Mouse (Mus musculus) kidney, postnatal 0 days (tissue): ENCODE results near the gene Lima1. TPM values are rescaled to one million over a fixed set of nuclear protein-coding genes. Genes with fewer than 3 reads are reported as not detected.
"Not testable (repeated sequence)": the region's sequence is repeated elsewhere in the genome, so short reads cannot be mapped to it uniquely, and the experiment has no call there.

Experiments
- ATAC-seq: fragments of 200-750 bp; cut with Nextera tagmentation; replicated peaks from 2 replicates; pipeline ENCODE4 v1.8.0; 2017; ENCODE audit warnings: low read depth, moderate number of reproducible peaks, moderate TSS enrichment, moderate library complexity; ENCODE audit not compliant: low FRiP score
- DNase-seq: peaks from one replicate; pipeline ENCODE4 v3.0.0-alpha.2; 2016; ENCODE audit warnings: low spot score
- H3K27ac ChIP-seq: fragments of 300-500 bp; sonication (generic); 2 replicates; pipeline ENCODE4 v1.5.1; 2014; ENCODE audit warnings: mild to moderate bottlenecking
- H3K27me3 ChIP-seq: fragments of 300-500 bp; sonication (generic); 2 replicates; pipeline ENCODE4 v1.6.1; 2014; ENCODE audit warnings: low read length, mixed read lengths; ENCODE audit not compliant: insufficient read depth
- H3K36me3 ChIP-seq: fragments of 300-500 bp; sonication (generic); 2 replicates; pipeline ENCODE4 v1.6.1; 2014; ENCODE audit warnings: low read length, mixed read lengths; ENCODE audit not compliant: insufficient read depth
- H3K4me1 ChIP-seq: fragments of 300-500 bp; sonication (generic); replicated peaks from 2 replicates; pipeline ENCODE4 v1.6.1; 2014; ENCODE audit warnings: antibody characterized with exemption, low read length, mixed read lengths; ENCODE audit not compliant: insufficient read depth
- H3K4me2 ChIP-seq: fragments of 300-500 bp; sonication (generic); 2 replicates; pipeline ENCODE4 v1.6.1; 2014; ENCODE audit warnings: mild to moderate bottlenecking, low read length, moderate library complexity, mixed read lengths
- H3K4me3 ChIP-seq: fragments of 300-500 bp; sonication (generic); replicated peaks from 2 replicates; pipeline ENCODE4 v1.5.1; 2014; ENCODE audit warnings: low read depth, low read length
- H3K9ac ChIP-seq: fragments of 300-500 bp; sonication (generic); 2 replicates; pipeline ENCODE4 v1.6.1; 2014; ENCODE audit warnings: low read depth, low read length
- H3K9me3 ChIP-seq: fragments of 300-500 bp; sonication (generic); replicated peaks from 2 replicates; pipeline ENCODE4 v1.6.1; 2016; ENCODE audit warnings: low read length, inconsistent platforms, mixed read lengths
- CTCF ChIP-seq: IDR thresholded peaks from 2 replicates; pipeline ENCODE4 v1.5.1; 2016; ENCODE audit warnings: antibody characterized with exemption, low read depth, mild to moderate bottlenecking, moderate library complexity
- WGBS: fragments of 180-500 bp; shearing (Covaris S2); extraction: QIAGEN DNeasy Blood & Tissue Kit; methylation state at CpG from one replicate; pipeline ENCODE4 v1.1.7; 2014; 5-methylcytosine and 5-hydroxymethylcytosine counted together
- polyA plus RNA-seq: library from polyadenylated mRNA; unstranded; fragments of >200 nt; fragmentation: Nextera tagmentation; extraction: Ambion mirVana; gene quantifications from 2 replicates; pipeline ENCODE4 v1.2.1, GENCODE M21; 2015

Gene Lima1
- polyA plus RNA-seq, 1 experiment from 2014 or later, result 42.8 TPM

DNA sequence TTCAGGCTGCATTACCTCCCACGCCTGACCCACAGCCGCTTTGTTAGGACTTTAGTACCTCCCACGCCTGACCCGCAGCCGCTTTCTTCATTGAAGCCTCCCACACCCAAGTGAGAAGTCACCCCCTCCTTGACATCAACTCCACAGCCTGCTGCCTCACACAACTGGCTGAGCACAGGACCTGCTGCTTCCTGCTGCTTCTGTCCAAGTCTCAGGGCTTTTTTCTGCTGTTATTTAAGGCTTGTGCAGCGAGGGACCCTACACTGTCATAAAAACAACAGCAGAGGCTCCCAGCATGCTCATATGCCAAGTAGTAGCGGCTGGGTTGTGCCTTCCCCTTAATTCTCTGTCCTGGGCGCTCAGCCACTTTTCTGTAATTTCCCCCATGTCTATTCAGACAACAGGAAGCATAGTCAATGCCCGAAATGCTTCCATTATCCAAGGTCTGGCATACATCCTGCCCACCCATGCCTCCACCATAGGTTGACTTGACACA lies 87.6 kb downstream of the Lima1 start:
- DNase-seq, result peak; percentile 87
- Histone ChIP-seq H3K9ac (no peak overlapping the region), H3K27ac (peak overlapping the region; percentile 65; the same call in 1 of the 2 replicates), H3K9me3 (no peaks in the 10 kb centered on the region), H3K36me3 (peaks cover 28% of the 10 kb centered on the region), H3K27me3 (no peaks in the 10 kb centered on the region), H3K4me2 (peak overlapping the region; percentile 26; the same call in 1 of the 2 replicates), H3K4me3 (no peak overlapping the region), H3K4me1 (0 out of 2 replicates have a peak, but pooled peaks cover 4% of the 10 kb centered on the region)
- peak; percentile 75 for ATAC-seq
- TF ChIP-seq CTCF, result no peak
- WGBS, result 16% methylated on average over 9 of the region's 9 CpGs

DNA sequence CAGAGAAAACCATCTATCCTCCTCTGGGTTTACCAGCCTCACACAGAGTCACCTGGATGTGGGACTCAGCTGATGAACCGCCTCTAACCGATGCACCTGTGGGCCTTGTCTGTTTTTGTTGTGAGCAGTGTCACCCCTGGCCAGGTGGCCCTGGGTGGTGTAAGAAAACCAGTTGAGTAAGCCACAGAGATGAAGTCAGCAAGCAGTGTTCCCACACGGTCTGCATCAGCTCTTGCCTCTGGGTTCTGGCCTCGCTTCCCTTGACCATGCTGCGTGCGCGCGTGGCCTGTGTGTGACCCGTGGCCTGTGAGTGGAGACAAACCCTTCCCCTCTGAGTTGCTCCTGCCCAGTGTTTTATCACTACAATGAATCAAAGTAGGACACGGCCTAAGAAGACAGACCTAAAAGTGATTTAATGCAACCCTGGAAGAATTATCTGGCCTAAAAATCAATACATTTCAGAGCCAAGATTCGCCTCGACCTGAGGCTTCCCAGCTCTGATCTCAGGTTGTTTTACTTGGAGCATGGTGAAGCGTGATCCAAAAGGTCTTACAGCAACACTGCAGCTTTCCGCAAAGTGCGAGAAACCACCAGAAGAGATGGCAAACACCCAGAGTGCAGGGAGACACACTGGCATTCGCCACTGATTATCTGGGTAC lies 96.5 kb downstream of the Lima1 start:
- no peak overlapping the region for H3K27ac ChIP-seq
- no peaks in the 10 kb centered on the region for H3K9me3 ChIP-seq
- H3K36me3 ChIP-seq, result peaks cover 39% of the 10 kb centered on the region
- H3K9ac ChIP-seq, result no peak overlapping the region
- H3K4me3 ChIP-seq, result no peak overlapping the region
- no peak for TF ChIP-seq CTCF
- no peaks in the 10 kb centered on the region for H3K4me1 ChIP-seq
- WGBS, result 84% methylated on average over 16 of the region's 16 CpGs
- no peaks in the 10 kb centered on the region for H3K27me3 ChIP-seq
- ATAC-seq (no peak), DNase-seq (no peak)
- H3K4me2 ChIP-seq, result no peak overlapping the region

DNA sequence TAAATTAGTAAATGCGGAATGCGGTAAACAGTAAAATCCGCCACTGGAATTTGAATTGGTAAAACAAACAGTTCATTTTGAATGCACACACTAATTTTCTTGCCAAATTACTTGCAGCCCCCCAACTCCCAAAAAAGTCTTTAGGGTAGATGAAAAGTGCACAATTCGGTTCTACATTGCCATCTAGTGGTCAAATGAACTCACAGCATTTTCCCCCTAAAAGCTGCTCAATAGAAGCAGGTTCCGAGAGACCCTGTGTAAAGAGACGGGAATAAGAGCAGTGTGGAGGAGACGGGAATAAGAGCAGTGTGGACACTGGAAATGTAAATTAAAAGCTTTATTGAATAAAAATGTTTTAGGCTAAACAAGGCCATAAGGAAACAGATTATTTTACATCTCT lies 97.1 kb downstream of the Lima1 start:
- no peak overlapping the region for H3K4me2 ChIP-seq
- H3K4me3 ChIP-seq, result no peak overlapping the region
- peak; percentile 80 for DNase-seq
- H3K4me1 ChIP-seq, result no peaks in the 10 kb centered on the region
- peak; percentile 87 for TF ChIP-seq CTCF
- no peaks in the 10 kb centered on the region for H3K27me3 ChIP-seq
- peaks cover 32% of the 10 kb centered on the region for H3K36me3 ChIP-seq
- 32% methylated on average over 7 of the region's 7 CpGs for WGBS
- no peak for ATAC-seq
- H3K27ac ChIP-seq, result no peak overlapping the region
- no peak overlapping the region for H3K9ac ChIP-seq
- no peaks in the 10 kb centered on the region for H3K9me3 ChIP-seq

DNA sequence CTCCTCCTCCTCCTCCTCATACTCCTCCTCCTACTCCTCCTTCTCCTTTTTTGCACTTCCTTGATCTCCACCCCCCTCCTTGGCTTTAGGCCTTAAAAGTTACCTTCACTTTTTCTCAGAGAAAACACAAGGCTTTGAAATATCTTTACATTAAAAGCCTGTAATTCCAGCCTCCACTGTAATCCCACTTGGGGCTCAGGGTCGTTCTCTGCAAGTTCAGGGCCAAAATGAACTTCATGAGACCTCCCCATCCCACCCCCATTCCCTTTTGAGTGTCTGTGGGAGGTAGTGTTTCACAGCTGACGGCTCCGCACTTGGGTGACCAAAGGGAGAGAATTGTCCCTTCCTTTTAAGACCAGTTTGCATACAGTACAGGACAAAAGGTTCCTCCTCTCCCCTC lies 102.3 kb downstream of the Lima1 start:
- Histone ChIP-seq H3K27me3 (no peaks in the 10 kb centered on the region), H3K4me1 (peaks cover 2% of the 10 kb centered on the region; the same call in 1 of the 2 replicates), H3K27ac (0 out of 2 replicates have a peak overlapping the region, but pooled peaks have one; percentile 61), H3K9me3 (no peaks in the 10 kb centered on the region), H3K9ac (no peak overlapping the region), H3K4me2 (no peak overlapping the region), H3K36me3 (no peaks in the 10 kb centered on the region), H3K4me3 (no peak overlapping the region)
- no peak for DNase-seq
- no peak for TF ChIP-seq CTCF
- no peak for ATAC-seq
- WGBS, result 12% methylated on average over 3 of the region's 3 CpGs

DNA sequence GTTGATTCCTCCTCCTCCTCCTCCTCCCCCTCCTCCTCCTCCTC lies 102.6 kb downstream of the Lima1 start, which contains the start of gene Cers5:
TSS of gene Cers5 (minus strand) at position 5 of the 44 bp plus-strand sequence.
- peak within 1 kb of the TSS; percentile 83 for H3K4me2 ChIP-seq
- H3K4me3 ChIP-seq, result peak within 1 kb of the TSS; percentile 84
- H3K9me3 ChIP-seq, H3K27me3 ChIP-seq, DNase-seq, ATAC-seq, H3K4me1 ChIP-seq, H3K36me3 ChIP-seq: not testable (repeated sequence)
- H3K27ac ChIP-seq, result peak within 1 kb of the TSS; percentile 94
- peak within 1 kb of the TSS; percentile 87 for H3K9ac ChIP-seq

DNA sequence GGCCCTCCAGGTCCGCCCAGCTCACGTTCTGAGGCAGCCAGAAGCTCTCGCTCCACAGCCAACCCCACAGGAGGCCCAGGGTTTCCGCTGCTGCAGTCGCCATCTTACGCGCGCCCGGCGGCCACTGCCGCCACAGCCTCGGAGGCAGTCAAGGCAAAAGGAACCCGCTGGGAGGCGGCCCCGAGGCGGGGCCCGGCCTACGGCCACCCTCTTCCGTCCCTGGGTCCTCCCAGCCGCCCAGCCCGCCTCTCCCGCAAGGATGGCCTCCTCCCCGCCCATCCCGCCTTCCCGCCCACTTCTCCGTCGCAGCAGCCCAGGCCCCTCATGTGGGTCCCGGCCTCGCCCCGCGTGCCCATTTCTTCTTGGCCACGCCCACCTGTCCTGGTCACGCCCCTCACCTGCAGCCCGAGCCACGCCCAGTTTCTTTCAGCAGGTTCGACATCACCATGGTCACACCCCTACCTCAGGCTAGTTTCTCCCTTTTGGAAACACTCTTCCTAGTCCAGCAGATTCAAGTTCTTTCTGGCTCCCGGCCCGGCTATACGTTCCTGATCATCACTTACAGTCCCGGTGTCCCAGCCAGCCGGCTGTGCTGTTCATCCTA lies 102.9 kb downstream of the Lima1 start:
- DNase-seq, result peak; percentile 96
- H3K4me2 ChIP-seq, result peak overlapping the region; percentile 83
- H3K9ac ChIP-seq, result peak overlapping the region; percentile 87
- no peaks in the 10 kb centered on the region for H3K9me3 ChIP-seq
- ATAC-seq, result peak; percentile 96
- TF ChIP-seq CTCF, result peak; percentile 28; the same call in 1 of the 2 replicates
- no peaks in the 10 kb centered on the region for H3K36me3 ChIP-seq
- H3K4me3 ChIP-seq, result peak overlapping the region; percentile 84
- peak overlapping the region; percentile 94 for H3K27ac ChIP-seq
- under 1% methylated on average over 37 of the region's 41 CpGs for WGBS
- no peaks in the 10 kb centered on the region for H3K27me3 ChIP-seq
- peaks cover 2% of the 10 kb centered on the region; the same call in 1 of the 2 replicates for H3K4me1 ChIP-seq
